Mouse (Mus musculus) myocyte (in vitro differentiated cells): ENCODE data around the gene Cyp17a1. TPM values are rescaled to one million over a fixed set of nuclear protein-coding genes. Genes with fewer than 3 reads are reported as not detected.
A peak's percentile ranks its signal among the peaks of the same experiment; 100 is the strongest.

Experiments used
- H3K27me3 ChIP-seq: one replicate; pipeline ENCODE4 v1.6.1; 2011; ENCODE audit not compliant: control insufficient read depth, insufficient read depth, insufficient read length
- H3K36me3 ChIP-seq: one replicate; pipeline ENCODE4 v1.6.1; 2011; ENCODE audit not compliant: control insufficient read depth, insufficient read depth
- H3K4me2 ChIP-seq: one replicate; pipeline ENCODE4 v1.6.1; 2011; ENCODE audit warnings: low read depth, control low read depth
- H3K4me3 ChIP-seq: one replicate; pipeline ENCODE4 v1.5.1; 2011; ENCODE audit warnings: mild to moderate bottlenecking, control low read depth, moderate library complexity
- H3K79me2 ChIP-seq: one replicate; pipeline ENCODE4 v1.6.1; 2011; ENCODE audit not compliant: control insufficient read depth, insufficient read depth
- H3ac ChIP-seq: one replicate; pipeline ENCODE4 v1.6.1; 2011; ENCODE audit not compliant: control insufficient read depth, insufficient read length
- CEBPB ChIP-seq: IDR thresholded peaks from 2 replicates; pipeline ENCODE4 v1.6.1; 2011; ENCODE audit warnings: mild to moderate bottlenecking, moderate library complexity; ENCODE audit not compliant: poor library complexity, insufficient read depth, severe bottlenecking
- E2F4 ChIP-seq: IDR thresholded peaks from one replicate; pipeline ENCODE4 v1.6.1; 2011; ENCODE audit warnings: mild to moderate bottlenecking, control low read depth, moderate library complexity; ENCODE audit not compliant: insufficient read depth
- MAX ChIP-seq: IDR thresholded peaks from one replicate; pipeline ENCODE4 v1.6.1; 2011; ENCODE audit warnings: low read depth, mild to moderate bottlenecking, control low read depth
- MYOD1 ChIP-seq, 3 experiments: IDR thresholded peaks; one replicate each; pipeline ENCODE4 v1.6.1; 2011; ENCODE audit warnings: control low read depth in 2 of 3, low read depth in 2 of 3, mild to moderate bottlenecking in 2 of 3, moderate library complexity in 1 of 3; ENCODE audit not compliant: insufficient read length in 2 of 3, control insufficient read depth in 1 of 3
- MYOG ChIP-seq, 3 experiments: IDR thresholded peaks; one replicate each; pipeline ENCODE4 v1.6.1; 2011; ENCODE audit warnings: control low read depth in 2 of 3, low read depth in 2 of 3, mild to moderate bottlenecking in 2 of 3; ENCODE audit not compliant: insufficient read length in 2 of 3, control insufficient read depth in 1 of 3, insufficient read depth in 1 of 3
- POLR2A ChIP-seq: IDR thresholded peaks from one replicate; pipeline ENCODE4 v1.6.1; 2011; ENCODE audit warnings: low read depth, mild to moderate bottlenecking, control low read depth, moderate library complexity; ENCODE audit not compliant: insufficient read length
- POLR2AphosphoS2 ChIP-seq: IDR thresholded peaks from one replicate; pipeline ENCODE4 v1.6.1; 2011; ENCODE audit warnings: low read depth, control low read depth; ENCODE audit not compliant: insufficient read length
- REST ChIP-seq: IDR thresholded peaks from one replicate; pipeline ENCODE4 v1.6.1; 2011; ENCODE audit warnings: mild to moderate bottlenecking, control low read depth, moderate library complexity; ENCODE audit not compliant: insufficient read depth, insufficient read length
- SRF ChIP-seq: IDR thresholded peaks from one replicate; pipeline ENCODE4 v1.6.1; 2011; ENCODE audit warnings: low read depth; ENCODE audit not compliant: control insufficient read depth, insufficient read length
- TCF12 ChIP-seq: IDR thresholded peaks from one replicate; pipeline ENCODE4 v1.6.1; 2011; ENCODE audit warnings: mild to moderate bottlenecking, control low read depth; ENCODE audit not compliant: poor library complexity, insufficient read depth, severe bottlenecking
- TCF3 ChIP-seq: IDR thresholded peaks from one replicate; pipeline ENCODE4 v1.6.1; 2011; ENCODE audit warnings: low read depth, control low read depth; ENCODE audit not compliant: insufficient read length
- USF1 ChIP-seq: IDR thresholded peaks from one replicate; pipeline ENCODE4 v1.6.1; 2011; ENCODE audit warnings: low read depth, mild to moderate bottlenecking, control low read depth, moderate library complexity
- polyA plus RNA-seq: library from polyadenylated mRNA; unstranded; fragments of >200 nt; fragmentation: generic; extraction: Trizol; gene quantifications from one replicate; pipeline ENCODE4 v1.2.1, GENCODE M21; 2012; ENCODE audit warnings: missing spikeins

Gene Cyp17a1
- polyA plus RNA-seq, 1 experiment: not detected

GRCm38 (mm10) chr19:46665474-46665873, 7.5 kb downstream of the Cyp17a1 start:
- Histone ChIP-seq H3K27me3 (no peaks in the 10 kb centered on the region), H3K4me2 (no peak overlapping the region), H3K4me3 (no peak overlapping the region), H3ac (no peak overlapping the region), H3K79me2 (no peaks in the 10 kb centered on the region), H3K36me3 (no peaks in the 10 kb centered on the region)
- no peak for TF ChIP-seq TCF12
- no peak for TF ChIP-seq REST
- TF ChIP-seq SRF: no peak
- TF ChIP-seq POLR2AphosphoS2: no peak
- no peak for TF ChIP-seq CEBPB
- no peak for TF ChIP-seq MYOG (IDR thresholded peaks at IDR 0.05; ENCODE audit: control insufficient read depth in 1 of 3, insufficient read depth in 1 of 3, insufficient read length in 2 of 3, low read depth in 2 of 3)
- no peak for TF ChIP-seq E2F4
- no peak for TF ChIP-seq MYOD1 (IDR thresholded peaks at IDR 0.05; ENCODE audit: control insufficient read depth in 1 of 3, insufficient read length in 2 of 3, low read depth in 2 of 3)
- TF ChIP-seq POLR2A: no peak
- TF ChIP-seq TCF3: no peak
- TF ChIP-seq MAX: no peak
- no peak for TF ChIP-seq USF1

GRCm38 (mm10) chr19:46662784-46663183, 10.2 kb downstream of the Cyp17a1 start:
- Histone ChIP-seq H3K4me3 (no peak overlapping the region), H3ac (no peak overlapping the region), H3K27me3 (no peaks in the 10 kb centered on the region), H3K36me3 (no peaks in the 10 kb centered on the region), H3K4me2 (no peak overlapping the region), H3K79me2 (no peaks in the 10 kb centered on the region)
- no peak for TF ChIP-seq MYOG (IDR thresholded peaks at IDR 0.05; ENCODE audit: control insufficient read depth in 1 of 3, insufficient read depth in 1 of 3, insufficient read length in 2 of 3, low read depth in 2 of 3)
- no peak for TF ChIP-seq MAX
- no peak for TF ChIP-seq TCF12

GRCm38 (mm10) chr19:46662214-46662613, 10.8 kb downstream of the Cyp17a1 start:
- TF ChIP-seq USF1 (no peak), MYOG (IDR thresholded peaks at IDR 0.05; ENCODE audit: control insufficient read depth in 1 of 3, insufficient read depth in 1 of 3, insufficient read length in 2 of 3, low read depth in 2 of 3) (no peak), E2F4 (no peak), REST (no peak), MYOD1 (IDR thresholded peaks at IDR 0.05; ENCODE audit: control insufficient read depth in 1 of 3, insufficient read length in 2 of 3, low read depth in 2 of 3) (no peak), SRF (no peak), MAX (no peak), TCF12 (no peak), CEBPB (no peak)
- no peak overlapping the region for H3K4me3 ChIP-seq
- no peak overlapping the region for H3ac ChIP-seq

GRCm38 (mm10) chr19:46661511-46661910, 11.5 kb downstream of the Cyp17a1 start:
- H3K27me3 ChIP-seq: no peaks in the 10 kb centered on the region
- no peaks in the 10 kb centered on the region for H3K79me2 ChIP-seq
- H3K4me3 ChIP-seq: no peak overlapping the region
- no peak for TF ChIP-seq TCF3
- no peak overlapping the region for H3ac ChIP-seq
- no peak overlapping the region for H3K4me2 ChIP-seq
- H3K36me3 ChIP-seq: peaks cover 3% of the 10 kb centered on the region

More at GRCm38 (mm10) chr19:46662214-46662613, 10.8 kb downstream of the Cyp17a1 start:
- Histone ChIP-seq H3K27me3 (no peaks in the 10 kb centered on the region), H3K79me2 (no peaks in the 10 kb centered on the region), H3K4me2 (no peak overlapping the region), H3K36me3 (no peaks in the 10 kb centered on the region)

- H3K36me3 ChIP-seq: peaks cover 16% of the 10 kb centered on the region
Observed at GRCm38 (mm10) chr19:46658851-46659250, 14.1 kb downstream of the Cyp17a1 start.

GRCm38 (mm10) chr19:46658348-46658747, 14.6 kb downstream of the Cyp17a1 start:
- no peak for TF ChIP-seq E2F4
- TF ChIP-seq POLR2AphosphoS2: peak; percentile 77
- H3K4me2 ChIP-seq: no peak overlapping the region
- no peaks in the 10 kb centered on the region for H3K79me2 ChIP-seq
- peaks cover 16% of the 10 kb centered on the region for H3K36me3 ChIP-seq
- no peaks in the 10 kb centered on the region for H3K27me3 ChIP-seq
- no peak overlapping the region for H3ac ChIP-seq
- H3K4me3 ChIP-seq: no peak overlapping the region

More at GRCm38 (mm10) chr19:46658851-46659250, 14.1 kb downstream of the Cyp17a1 start:
- H3K4me2 ChIP-seq: no peak overlapping the region
- TF ChIP-seq POLR2AphosphoS2 (peak; percentile 24), SRF (no peak)
- H3ac ChIP-seq: no peak overlapping the region
- H3K27me3 ChIP-seq: no peaks in the 10 kb centered on the region
- H3K79me2 ChIP-seq: no peaks in the 10 kb centered on the region
- H3K4me3 ChIP-seq: no peak overlapping the region
